Mouse (Mus musculus) adrenal gland, adult 8-10 months (tissue): Measurements from ENCODE around the gene Them5. TPM values are rescaled to one million over a fixed set of nuclear protein-coding genes. Genes with fewer than 3 reads are reported as not detected.

Experiments used
- total RNA-seq, 4 experiments: library from RNA; stranded (reverse); gene quantifications; 2 replicates each; pipeline ENCODE4 v1.2.4; 2022

Them5 gene
- total RNA-seq, 4 experiments from 2014 or later, result not detected

Other genes with a start within 250 kb of the Them5 start
- gene Gm10696, start 163.9 kb upstream of the Them5 start, total RNA-seq, result not detected
- gene Gm5286, start 145.4 kb upstream of the Them5 start, total RNA-seq, result not detected
- gene Gm4778, start 78.1 kb upstream of the Them5 start, total RNA-seq, result not detected
- 1 to 10 TPM; 7.5 to 9.5 (median 9.1) TPM for gene Them4, start 32.0 kb upstream of the Them5 start, total RNA-seq
- gene C2cd4d, start 20.3 kb downstream of the Them5 start, total RNA-seq, result under 1 TPM; 0.35 to 0.71 (median 0.51) TPM
- 10 to 100 TPM; 14.6 to 27.6 (median 23.6) TPM for gene Rorc, start 30.7 kb downstream of the Them5 start, total RNA-seq
- gene Lingo4, start 56.4 kb downstream of the Them5 start, total RNA-seq, result 1 to 10 TPM in 1 of 4 experiments, under 1 TPM in 3; 0.31 to 1.3 (median 0.78) TPM
- gene Tdrkh, start 71.2 kb downstream of the Them5 start, total RNA-seq, result 10 to 100 TPM in 3 of 4 experiments, 1 to 10 TPM in 1; 10.0 to 22.5 (median 15.9) TPM
- 10 to 100 TPM; 69.1 to 73.5 (median 71.4) TPM for gene Mrpl9, start 101.2 kb downstream of the Them5 start, total RNA-seq
- gene Oaz3, start 101.8 kb downstream of the Them5 start, total RNA-seq, result not detected
- gene Celf3, start 136.2 kb downstream of the Them5 start, total RNA-seq, result 10 to 100 TPM; 17.7 to 38.7 (median 29.4) TPM
- gene Riiad1, start 138.2 kb downstream of the Them5 start, total RNA-seq, result 1 to 10 TPM; 2.4 to 8.5 (median 3.3) TPM
- gene Snx27, start 240.6 kb downstream of the Them5 start, total RNA-seq, result 10 to 100 TPM; 47.4 to 56.8 (median 54.8) TPM